Mouse (Mus musculus): ENCODE measurements at regions not wholly inside any gene's neighbourhood (a gene's known extent, or its start where the extent isn't known, plus 50 kb on each side); places are given as distances from the start of the nearest gene placed in this dataset.

- TF ChIP-seq CTCF (IDR thresholded peaks at IDR 0.05; ENCODE audit: low read depth) (no peak), EP300 (IDR thresholded peaks at IDR 0.05; ENCODE audit: low read depth) (no peak)
Observed at GRCm38 (mm10) chr10:60913456-60913900, 82.1 kb upstream of the Unc5b start.
